8 mouse cellular contexts compared by ENCODE assay signal in genomic region chr11:98355732-98356299, GRCm38 (mm10). TPM values are rescaled to one million over a fixed set of nuclear protein-coding genes. Genes with fewer than 3 reads are reported as not detected.
DNase-seq lines count a peak whose midpoint lies in the region; ATAC-seq and TF ChIP-seq lines count a peak whose summit lies in the region.

No protein-coding gene starts in this region.

- WGBS in hindbrain, embryonic 14.5 days, result 11% methylated on average over 6 of the region's 6 CpGs
- WGBS in hindbrain, embryonic 16.5 days, result 11% methylated on average over 6 of the region's 6 CpGs
- 8% methylated on average over 6 of the region's 6 CpGs for WGBS in heart, embryonic 13.5 days
- WGBS in liver, embryonic 13.5 days (ENCODE audit: insufficient replicate concordance), result 7% methylated on average over 6 of the region's 6 CpGs

- in situ Hi-C loops in CH12.LX (cut with MboI; ENCODE audit: low pct_ligation_motif_present, low pct_unique_long_range_greater_than_20kb, low sequenced_read_pairs), result loop anchor here (5.0 kb wide), 2 partner anchors 36 to 91 kb away; partner anchors contain the start of gene Grb7

- no peak overlapping the region for H3K4me2 ChIP-seq in hindbrain, embryonic 14.5 days (replicated peaks)
- no peak overlapping the region for H3K4me2 ChIP-seq in hindbrain, embryonic 16.5 days (ENCODE audit: low read length)
- no peak overlapping the region for H3K4me2 ChIP-seq in CH12.LX (ENCODE audit: insufficient read depth, low read depth, poor library complexity, severe bottlenecking)
- H3K4me2 ChIP-seq in heart, embryonic 13.5 days, result no peak overlapping the region
- 0 out of 2 replicates have a peak overlapping the region, but pooled peaks have one; percentile 3 for H3K4me2 ChIP-seq in liver, embryonic 13.5 days

- no peak overlapping the region for H3K27ac ChIP-seq in hindbrain, embryonic 14.5 days
- H3K27ac ChIP-seq in hindbrain, embryonic 16.5 days (ENCODE audit: low read depth, low read length), result no peak overlapping the region
- H3K27ac ChIP-seq in CH12.LX (ENCODE audit: insufficient read depth, low read depth), result no peak overlapping the region
- no peak overlapping the region for H3K27ac ChIP-seq in heart, embryonic 13.5 days (replicated peaks)
- H3K27ac ChIP-seq in liver, embryonic 13.5 days, result no peak overlapping the region

- peaks cover 11% of the 10 kb centered on the region for H3K79me2 ChIP-seq in CH12.LX (replicated peaks; ENCODE audit: control insufficient read depth, extremely low read depth, insufficient read depth, poor library complexity, severe bottlenecking)

- peaks cover 25% of the 10 kb centered on the region for H3K4me1 ChIP-seq in hindbrain, embryonic 14.5 days (replicated peaks; ENCODE audit: control insufficient read depth, insufficient read depth, low read length)
- peaks cover 26% of the 10 kb centered on the region for H3K4me1 ChIP-seq in hindbrain, embryonic 16.5 days (ENCODE audit: control insufficient read depth, insufficient read depth, low read depth, low read length)
- H3K4me1 ChIP-seq in CH12.LX (ENCODE audit: control insufficient read depth in 1 of 2, insufficient read depth in 2 of 2), result peaks cover 11 to 45% of the 10 kb centered on the region in 2 experiments
- H3K4me1 ChIP-seq in heart, embryonic 13.5 days, result peaks cover 43% of the 10 kb centered on the region
- H3K4me1 ChIP-seq in liver, embryonic 13.5 days (replicated peaks), result peaks cover 45% of the 10 kb centered on the region

- dilution Hi-C loops in CH12.LX (cut with MboI; ENCODE audit: extremely low pct_ligation_motif_present, extremely low pct_unique_long_range_greater_than_20kb, low sequenced_read_pairs), result no loop called here

- no peak for ATAC-seq in hindbrain, embryonic 14.5 days (ENCODE audit: low FRiP score)
- no peak for ATAC-seq in hindbrain, embryonic 16.5 days
- ATAC-seq in heart, embryonic 13.5 days (ENCODE audit: extremely low read depth, insufficient number of reproducible peaks, low FRiP score, low TSS enrichment), result no peak
- ATAC-seq in liver, embryonic 13.5 days (ENCODE audit: low read depth), result no peak

- peak; percentile 50 for TF ChIP-seq RAD21 in CH12.LX (IDR thresholded peaks at IDR 0.05; ENCODE audit: low read depth, low read length)

- peak; percentile 90 to 96 for TF ChIP-seq CTCF in CH12.LX (conservative IDR thresholded peaks at IDR 0.05 in 1 of 2, IDR thresholded peaks at IDR 0.05 in 1 of 2; ENCODE audit: low read depth in 2 of 2, low read length in 2 of 2)

- peaks cover 31% of the 10 kb centered on the region for H3K27me3 ChIP-seq in hindbrain, embryonic 14.5 days (ENCODE audit: control insufficient read depth, insufficient read depth, low read length)
- peaks cover 13% of the 10 kb centered on the region for H3K27me3 ChIP-seq in hindbrain, embryonic 16.5 days (replicated peaks; ENCODE audit: control insufficient read depth, insufficient read depth, low read length)
- H3K27me3 ChIP-seq in CH12.LX (replicated peaks), result peaks cover 59% of the 10 kb centered on the region
- peaks cover 46% of the 10 kb centered on the region for H3K27me3 ChIP-seq in heart, embryonic 13.5 days (replicated peaks)
- H3K27me3 ChIP-seq in liver, embryonic 13.5 days, result peaks cover 46% of the 10 kb centered on the region

- no peaks in the 10 kb centered on the region for H3K36me3 ChIP-seq in hindbrain, embryonic 14.5 days (replicated peaks; ENCODE audit: control insufficient read depth, insufficient read depth)
- H3K36me3 ChIP-seq in hindbrain, embryonic 16.5 days (ENCODE audit: control insufficient read depth, insufficient read depth, low read length), result no peaks in the 10 kb centered on the region
- H3K36me3 ChIP-seq in CH12.LX (replicated peaks in 1 of 2; ENCODE audit: control insufficient read depth in 1 of 2, insufficient read depth in 1 of 2, low read length in 1 of 2), result peaks cover 0 to 14% of the 10 kb centered on the region in 2 experiments
- H3K36me3 ChIP-seq in heart, embryonic 13.5 days, result peaks cover 4% of the 10 kb centered on the region; the same call in 1 of the 2 replicates
- no peaks in the 10 kb centered on the region for H3K36me3 ChIP-seq in liver, embryonic 13.5 days

- no peaks in the 10 kb centered on the region for H3K9me3 ChIP-seq in hindbrain, embryonic 14.5 days (ENCODE audit: control insufficient read depth, low read length)
- H3K9me3 ChIP-seq in hindbrain, embryonic 16.5 days (ENCODE audit: control insufficient read depth, low read length), result no peaks in the 10 kb centered on the region
- no peaks in the 10 kb centered on the region for H3K9me3 ChIP-seq in CH12.LX (replicated peaks; ENCODE audit: low read length)
- H3K9me3 ChIP-seq in heart, embryonic 13.5 days, result no peaks in the 10 kb centered on the region
- H3K9me3 ChIP-seq in liver, embryonic 13.5 days (replicated peaks), result no peaks in the 10 kb centered on the region

- TF ChIP-seq POLR2A in CH12.LX (IDR thresholded peaks at IDR 0.05; ENCODE audit: low read depth, low read length), result no peak

- H3K9ac ChIP-seq in hindbrain, embryonic 14.5 days, result no peak overlapping the region
- no peak overlapping the region for H3K9ac ChIP-seq in hindbrain, embryonic 16.5 days (ENCODE audit: low read depth, low read length)
- H3K9ac ChIP-seq in CH12.LX (ENCODE audit: insufficient read depth, low read depth), result no peak overlapping the region
- H3K9ac ChIP-seq in heart, embryonic 13.5 days, result peak overlapping the region; percentile 29; the same call in 1 of the 2 replicates
- H3K9ac ChIP-seq in liver, embryonic 13.5 days, result no peak overlapping the region

- no peak overlapping the region for H3K4me3 ChIP-seq in hindbrain, embryonic 14.5 days (replicated peaks; ENCODE audit: low read length)
- H3K4me3 ChIP-seq in hindbrain, embryonic 16.5 days (ENCODE audit: low read length), result no peak overlapping the region
- H3K4me3 ChIP-seq in CH12.LX (replicated peaks in 1 of 3; ENCODE audit: low read depth in 2 of 3, low read length in 2 of 3, poor library complexity in 1 of 3), result no peak overlapping the region
- no peak overlapping the region for H3K4me3 ChIP-seq in heart, embryonic 13.5 days
- no peak overlapping the region for H3K4me3 ChIP-seq in liver, embryonic 13.5 days (replicated peaks)

- no peak for TF ChIP-seq EP300 in CH12.LX (IDR thresholded peaks at IDR 0.05; ENCODE audit: low read length)

- peak; percentile 85 for DNase-seq in hindbrain, embryonic 14.5 days (ENCODE audit: low spot score)
- DNase-seq in CH12.LX (ENCODE audit: extremely low read depth), result peak; percentile 84
- DNase-seq in c-Kit-positive CD71-negative TER-119-negative erythroid progenitor cells, embryonic 14.5 days (ENCODE audit: low read depth), result peak; percentile 80
- peak; percentile 55 for DNase-seq in liver, embryonic 13.5 days
- DNase-seq in spleen, adult 12 weeks (ENCODE audit: low spot score), result peak; percentile 19
- DNase-seq in ovary, postnatal 10 days (ENCODE audit: low spot score), result no peak

TF ChIP-seq in CH12.LX, 34 proteins besides CTCF, POLR2A, EP300 and RAD21 (continues in another document):
- TF ChIP-seq NELFE (IDR thresholded peaks at IDR 0.05; ENCODE audit: low read depth, low read length), result no peak

RNA-seq across cellular contexts. Expression of gene Stard3, which starts 2.4 kb away (rescaled TPM):
- 33.9 and 36.8 TPM in 2 replicates for polyA plus RNA-seq in hindbrain, embryonic 14.5 days (2014; fragmentation: Nextera tagmentation; extraction: Ambion mirVana)
- polyA plus RNA-seq in hindbrain, embryonic 16.5 days (2015; fragmentation: Nextera tagmentation; extraction: Ambion mirVana), result 39.0 and 39.9 TPM in 2 replicates
- total RNA-seq in CH12.LX (2012; rRNA removed) (39.6 and 44.4 TPM in 2 replicates), CH12.LX (2014; rRNA removed) (28.4 and 33.9 TPM in 2 replicates)
- 28.9 and 31.7 TPM in 2 replicates for polyA plus RNA-seq in CH12.LX (2012; ENCODE audit: insufficient read length, low read depth)
- 37.2 and 43.4 TPM in 2 replicates for polyA plus RNA-seq in heart, embryonic 13.5 days (2015; fragmentation: Nextera tagmentation; extraction: Ambion mirVana)
- 14.1 and 15.7 TPM in 2 replicates for polyA plus RNA-seq in liver, embryonic 13.5 days (2015; fragmentation: Nextera tagmentation; extraction: Ambion mirVana)

RNA-seq across cellular contexts. Expression of gene Ppp1r1b, which starts 7.6 kb away (rescaled TPM):
- polyA plus RNA-seq in hindbrain, embryonic 14.5 days (2014; fragmentation: Nextera tagmentation; extraction: Ambion mirVana), result 3.0 and 3.3 TPM in 2 replicates
- 7.7 and 9.3 TPM in 2 replicates for polyA plus RNA-seq in hindbrain, embryonic 16.5 days (2015; fragmentation: Nextera tagmentation; extraction: Ambion mirVana)
- 0.08 TPM in 1 of 2 replicates, not detected in the other for total RNA-seq in CH12.LX (2012; rRNA removed)
- total RNA-seq in CH12.LX (2014; rRNA removed), result not detected in 2 replicates
- polyA plus RNA-seq in CH12.LX (2012; ENCODE audit: insufficient read length, low read depth), result not detected in 2 replicates
- polyA plus RNA-seq in heart, embryonic 13.5 days (2015; fragmentation: Nextera tagmentation; extraction: Ambion mirVana), result 40.5 and 51.7 TPM in 2 replicates
- 0.13 and 0.19 TPM in 2 replicates for polyA plus RNA-seq in liver, embryonic 13.5 days (2015; fragmentation: Nextera tagmentation; extraction: Ambion mirVana)

RNA-seq across cellular contexts. Expression of gene Neurod2, which starts 26.4 kb away (rescaled TPM):
- 21.7 and 25.5 TPM in 2 replicates for polyA plus RNA-seq in hindbrain, embryonic 14.5 days (2014; fragmentation: Nextera tagmentation; extraction: Ambion mirVana)
- polyA plus RNA-seq in hindbrain, embryonic 16.5 days (2015; fragmentation: Nextera tagmentation; extraction: Ambion mirVana), result 22.9 and 23.4 TPM in 2 replicates
- total RNA-seq in CH12.LX (2012; rRNA removed) (not detected in 2 replicates), CH12.LX (2014; rRNA removed) (not detected in 2 replicates)
- polyA plus RNA-seq in CH12.LX (2012; ENCODE audit: insufficient read length, low read depth), result not detected in 2 replicates
- polyA plus RNA-seq in heart, embryonic 13.5 days (2015; fragmentation: Nextera tagmentation; extraction: Ambion mirVana), result 0.04 TPM in 1 of 2 replicates, not detected in the other
- not detected in 2 replicates for polyA plus RNA-seq in liver, embryonic 13.5 days (2015; fragmentation: Nextera tagmentation; extraction: Ambion mirVana)

RNA-seq across cellular contexts. Expression of gene Tcap, which starts 27.8 kb away (rescaled TPM):
- polyA plus RNA-seq in hindbrain, embryonic 14.5 days (2014; fragmentation: Nextera tagmentation; extraction: Ambion mirVana), result not detected in 2 replicates
- polyA plus RNA-seq in hindbrain, embryonic 16.5 days (2015; fragmentation: Nextera tagmentation; extraction: Ambion mirVana), result 0.16 and 1.7 TPM in 2 replicates
- total RNA-seq in CH12.LX (2012; rRNA removed) (0.50 TPM in 1 of 2 replicates, not detected in the other), CH12.LX (2014; rRNA removed) (not detected in 2 replicates)
- not detected in 2 replicates for polyA plus RNA-seq in CH12.LX (2012; ENCODE audit: insufficient read length, low read depth)
- polyA plus RNA-seq in heart, embryonic 13.5 days (2015; fragmentation: Nextera tagmentation; extraction: Ambion mirVana), result 159 and 184 TPM in 2 replicates
- polyA plus RNA-seq in liver, embryonic 13.5 days (2015; fragmentation: Nextera tagmentation; extraction: Ambion mirVana), result 0.15 and 0.59 TPM in 2 replicates

RNA-seq across cellular contexts. Expression of gene Pnmt, which starts 30.4 kb away (rescaled TPM):
- polyA plus RNA-seq in hindbrain, embryonic 14.5 days (2014; fragmentation: Nextera tagmentation; extraction: Ambion mirVana), result 3.0 and 3.4 TPM in 2 replicates
- polyA plus RNA-seq in hindbrain, embryonic 16.5 days (2015; fragmentation: Nextera tagmentation; extraction: Ambion mirVana), result 4.5 and 4.9 TPM in 2 replicates
- total RNA-seq in CH12.LX (2012; rRNA removed) (not detected in 2 replicates), CH12.LX (2014; rRNA removed) (not detected in 2 replicates)
- polyA plus RNA-seq in CH12.LX (2012; ENCODE audit: insufficient read length, low read depth), result not detected in 2 replicates
- polyA plus RNA-seq in heart, embryonic 13.5 days (2015; fragmentation: Nextera tagmentation; extraction: Ambion mirVana), result 1.3 and 1.5 TPM in 2 replicates
- not detected in 2 replicates for polyA plus RNA-seq in liver, embryonic 13.5 days (2015; fragmentation: Nextera tagmentation; extraction: Ambion mirVana)

Comparison
In these comparisons a context has a peak if more than half of its experiments do, and no peak if none do; other contexts are left out.
1. RNA of gene Neurod2, which starts 26.4 kb away (polyA plus RNA-seq): 21.7 to 25.5 TPM in hindbrain, embryonic 14.5 days and 22.9 to 23.4 TPM in hindbrain, embryonic 16.5 days; 0.04 TPM in heart, embryonic 13.5 days, not detected in liver, embryonic 13.5 days and not detected in CH12.LX; every median in the first group is over 10 times any median in the second.